Mouse (Mus musculus) erythroblast, embryonic 14.5 days (primary cell): ENCODE data around the gene Rasgrp2.

ENCODE experiments used
- GATA1 ChIP-seq: IDR thresholded peaks from 2 replicates; pipeline ENCODE4 v1.6.1; 2012; ENCODE audit warnings: low read length, inconsistent platforms, mixed read lengths
- TAL1 ChIP-seq: IDR thresholded peaks from 3 replicates; pipeline ENCODE4 v1.6.1; 2012; ENCODE audit warnings: low read length, inconsistent platforms, mixed read lengths

- no peak for TF ChIP-seq GATA1
- no peak for TF ChIP-seq TAL1
Observed at GRCm38 (mm10) chr19:6364317-6364725, 34.8 kb upstream of the Rasgrp2 start.
